Mouse (Mus musculus): ENCODE data around the gene Uggt2. TPM values are rescaled to one million over a fixed set of nuclear protein-coding genes. Genes with fewer than 3 reads are reported as not detected.
A peak's percentile ranks its signal among the peaks of the same experiment; 100 is the strongest.

Gene Uggt2
- polyA plus RNA-seq (2012; rRNA removed), result 43.0 and 46.6 TPM in 2 replicates

DNA sequence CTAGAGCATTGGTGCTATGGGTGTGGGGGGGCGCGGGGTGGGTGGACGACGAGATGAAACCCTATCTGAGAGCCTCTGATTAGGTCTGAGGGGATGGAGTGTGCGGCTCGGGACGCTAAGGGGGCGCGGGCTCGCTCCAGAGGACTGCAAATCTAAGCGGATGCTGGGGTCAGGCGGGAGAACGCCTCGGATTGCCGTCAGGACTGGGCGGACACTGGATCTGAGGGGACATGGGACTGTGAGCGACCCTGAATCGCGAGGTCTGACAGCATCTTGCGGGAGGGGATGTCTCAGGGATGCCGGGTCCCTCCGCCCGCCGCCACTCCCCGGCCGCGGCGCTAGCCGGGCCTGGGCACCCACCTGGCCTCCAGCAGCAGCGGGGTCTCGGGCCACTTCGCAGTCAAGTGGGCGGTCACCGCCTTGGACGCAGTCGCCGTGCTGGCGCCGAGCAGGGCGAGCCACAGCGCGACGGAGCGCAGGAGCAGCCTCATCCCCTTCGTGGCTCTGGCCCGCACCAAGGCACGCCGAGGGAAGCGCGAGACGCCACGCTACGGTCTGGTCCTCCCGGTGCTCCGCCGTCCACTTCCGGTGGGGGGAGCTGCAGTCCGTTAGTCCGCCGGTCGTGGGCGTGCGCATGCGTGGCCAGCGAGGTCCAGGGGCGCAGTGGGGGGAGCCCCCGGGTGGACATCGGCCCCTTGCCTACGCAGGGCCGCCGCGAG, at the start of gene Uggt2:
Gene Uggt2, minus strand, starts transcription at position 580 of the 719 bp plus-strand sequence.
- peak; percentile 61 to 86 for DNase-seq (ENCODE audit: extremely low spot score in 1 of 2, low spot score in 1 of 2)

DNA sequence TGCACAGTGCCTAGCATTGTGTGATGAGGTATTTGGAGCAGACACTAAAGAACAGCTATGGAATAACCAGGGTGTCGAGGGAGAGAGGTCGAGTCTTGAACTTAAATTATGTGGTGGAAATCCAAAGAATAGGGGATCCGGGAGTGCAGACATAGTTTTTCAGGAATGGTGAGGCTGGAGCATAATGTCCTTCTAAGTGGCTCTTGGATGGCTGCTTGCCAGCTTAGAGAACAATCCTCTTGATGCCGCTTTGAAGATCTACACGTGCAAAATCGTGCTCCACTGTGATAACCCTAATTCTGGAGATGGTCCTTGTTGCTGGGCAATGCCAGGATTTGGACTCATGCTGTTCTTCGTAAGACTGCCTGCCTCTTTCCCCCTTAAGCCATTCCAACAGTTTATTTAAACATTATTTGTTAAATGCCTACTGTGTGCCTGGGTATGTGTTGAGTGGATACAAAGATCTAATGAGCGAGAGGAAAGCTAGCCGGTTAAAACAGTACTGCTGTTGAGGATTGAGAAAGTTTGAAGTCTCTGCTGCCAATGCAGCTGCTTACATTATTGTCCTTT, 40.2 kb upstream of the Uggt2 start:
- DNase-seq (ENCODE audit: extremely low spot score in 1 of 2, low spot score in 1 of 2), result no peak

- no peak for DNase-seq (ENCODE audit: extremely low spot score in 1 of 2, low spot score in 1 of 2)
Observed at GRCm38 (mm10) chr14:119138786-119139100, 39.5 kb upstream of the Uggt2 start.

DNA sequence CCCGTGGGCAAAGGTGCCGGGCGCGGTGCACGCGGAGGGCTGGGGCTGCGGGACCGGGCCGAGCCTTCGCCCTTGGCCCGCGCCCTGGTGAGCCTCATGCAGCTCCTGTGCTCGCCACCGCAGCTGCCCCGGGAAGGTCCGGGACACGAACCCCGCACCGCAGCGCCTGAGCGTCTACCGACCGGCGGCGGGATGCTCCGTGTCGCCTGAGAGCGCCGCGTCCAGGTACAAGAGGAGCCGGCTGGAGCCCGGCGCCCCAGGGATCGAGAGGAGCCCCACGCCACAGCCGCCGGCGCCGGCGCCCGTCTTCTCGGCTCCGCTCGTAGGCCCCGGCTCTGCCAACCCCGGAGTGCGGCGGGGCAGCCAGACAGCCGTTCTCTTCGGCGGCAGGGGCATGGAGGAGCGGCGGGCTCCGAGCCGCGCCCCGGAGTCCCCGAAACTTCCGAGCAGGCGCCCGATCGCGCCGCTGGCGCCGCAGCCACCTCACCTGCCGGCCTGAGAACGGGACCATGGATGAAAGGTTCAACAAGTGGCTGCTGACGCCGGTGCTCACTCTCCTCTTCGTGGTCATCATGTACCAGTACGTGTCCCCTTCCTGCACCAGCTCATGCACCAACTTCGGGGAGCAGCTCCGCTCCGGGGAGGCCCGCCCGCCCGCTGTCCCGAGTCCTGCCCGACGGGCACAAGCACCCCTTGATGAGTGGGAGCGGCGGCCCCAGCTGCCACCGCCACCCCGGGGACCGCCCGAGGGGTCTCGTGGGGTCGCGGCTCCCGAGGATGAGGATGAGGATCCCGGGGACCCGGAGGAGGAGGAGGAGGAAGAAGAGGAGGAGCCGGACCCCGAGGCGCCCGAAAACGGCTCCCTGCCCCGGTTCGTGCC, 38.9 kb upstream of the Uggt2 start, which contains the start of gene Hs6st3:
Gene Hs6st3, plus strand, starts transcription at position 436 of the 880 bp plus-strand sequence.
- no peak for DNase-seq (ENCODE audit: extremely low spot score in 1 of 2, low spot score in 1 of 2)

DNA sequence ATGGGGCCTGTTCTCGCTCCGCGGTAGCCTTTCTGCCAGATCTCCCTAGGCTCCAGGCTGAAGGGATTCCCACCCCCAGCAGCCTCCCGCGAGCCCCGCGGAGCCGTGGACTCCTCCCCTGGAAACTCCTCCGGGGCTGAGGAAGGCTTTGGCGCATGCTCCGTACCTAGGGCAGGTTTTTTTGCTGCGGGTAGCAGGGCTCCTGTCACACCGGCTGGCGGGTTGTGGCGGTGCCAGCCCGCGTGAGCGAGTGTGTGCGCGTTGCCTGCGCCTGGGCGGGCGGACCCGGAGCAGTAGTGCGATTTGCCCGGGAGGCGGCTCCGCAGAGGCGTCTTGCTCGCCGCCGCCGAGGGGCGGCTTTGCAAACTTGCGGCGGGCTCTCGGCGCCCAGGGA, 38.3 kb upstream of the Uggt2 start:
- peak; percentile 81 to 93 for DNase-seq (ENCODE audit: extremely low spot score in 1 of 2, low spot score in 1 of 2)

DNA sequence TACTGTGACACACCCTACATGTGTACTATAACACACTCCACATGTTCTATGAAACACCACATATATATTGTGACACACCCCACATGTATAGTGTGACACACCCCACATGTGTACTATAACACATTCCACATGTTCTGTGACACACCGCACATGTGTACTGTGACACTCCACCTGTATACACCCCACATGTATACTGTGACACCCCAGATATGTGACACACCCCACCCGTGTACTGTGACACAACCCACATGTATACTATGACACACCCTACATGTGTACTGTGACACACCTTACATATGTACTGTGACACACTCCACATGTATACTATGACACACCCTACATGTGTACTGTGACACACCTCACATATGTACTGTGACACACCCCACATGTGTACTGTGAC, 28.1 kb upstream of the Uggt2 start:
- DNase-seq (ENCODE audit: extremely low spot score in 1 of 2, low spot score in 1 of 2), result no peak

DNA sequence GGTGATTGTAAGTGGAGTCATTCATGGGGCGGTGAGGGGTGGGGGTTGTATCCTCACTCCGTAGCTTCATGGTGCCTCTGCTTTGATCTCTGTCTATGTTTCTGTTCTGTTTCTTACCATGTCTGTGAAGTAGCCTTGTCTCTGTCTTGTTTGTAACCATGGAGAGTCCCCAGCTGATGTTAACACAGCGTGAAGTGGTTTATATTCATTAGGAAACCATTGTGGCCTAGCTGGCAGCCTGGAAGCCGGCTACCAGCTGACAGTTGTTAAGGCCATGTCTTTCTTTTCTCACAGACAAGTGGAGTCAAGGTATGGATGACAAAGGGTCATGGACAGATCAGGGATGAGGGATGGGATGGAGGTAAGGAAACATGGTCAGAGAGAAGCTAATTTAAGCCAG, 26.6 kb upstream of the Uggt2 start:
- no peak for DNase-seq (ENCODE audit: extremely low spot score in 1 of 2, low spot score in 1 of 2)

DNA sequence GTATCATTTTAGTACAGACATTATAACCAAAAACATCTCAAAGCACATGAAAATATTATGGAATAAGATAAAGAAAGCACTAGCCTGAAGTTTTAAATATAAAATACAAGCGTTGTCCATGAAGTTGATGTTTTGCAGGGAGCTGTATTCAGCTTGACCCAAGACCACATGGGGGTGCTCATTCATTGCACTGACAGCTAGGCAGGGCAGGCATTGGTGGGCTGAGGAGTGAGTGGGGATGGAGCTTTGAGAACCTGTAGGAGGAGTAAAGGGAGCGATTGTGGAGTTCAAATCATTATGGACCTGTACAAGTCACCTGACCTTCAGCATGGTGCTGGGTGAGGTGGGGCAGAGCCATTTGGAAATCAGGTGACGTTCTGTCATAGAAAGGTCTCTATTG, 24.8 kb upstream of the Uggt2 start:
- peak in 1 of 2 experiments; percentile 24 for DNase-seq (ENCODE audit: extremely low spot score in 1 of 2, low spot score in 1 of 2)

DNA sequence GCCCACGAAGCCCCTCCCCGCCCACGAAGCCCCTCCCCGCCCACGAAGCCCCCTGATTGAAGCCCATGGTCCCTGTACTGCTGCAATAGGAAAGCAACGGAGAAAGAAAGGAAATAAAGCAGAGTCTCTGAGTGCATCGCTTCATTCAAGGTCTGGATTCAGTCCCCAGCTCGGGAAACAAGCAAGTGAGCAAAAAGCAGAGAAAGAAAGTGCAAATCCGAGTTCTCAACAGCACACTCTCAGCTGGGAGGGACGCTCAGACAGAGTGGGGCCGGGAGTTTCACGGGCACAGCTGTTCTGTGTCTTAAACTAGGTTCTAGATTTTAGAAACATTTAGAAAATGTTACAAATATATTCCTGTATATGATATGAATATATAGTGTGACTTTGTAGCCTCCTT, 24.4 kb upstream of the Uggt2 start:
- DNase-seq (ENCODE audit: extremely low spot score in 1 of 2, low spot score in 1 of 2), result peak in 1 of 2 experiments; percentile 15

GRCm38 (mm10) chr14:119112558-119112957, 13.3 kb upstream of the Uggt2 start:
- DNase-seq (ENCODE audit: extremely low spot score in 1 of 2, low spot score in 1 of 2), result peak in 1 of 2 experiments; percentile 22

- no peak for DNase-seq (ENCODE audit: extremely low spot score in 1 of 2, low spot score in 1 of 2)
Observed at GRCm38 (mm10) chr14:119109776-119110218, 10.6 kb upstream of the Uggt2 start.

DNA sequence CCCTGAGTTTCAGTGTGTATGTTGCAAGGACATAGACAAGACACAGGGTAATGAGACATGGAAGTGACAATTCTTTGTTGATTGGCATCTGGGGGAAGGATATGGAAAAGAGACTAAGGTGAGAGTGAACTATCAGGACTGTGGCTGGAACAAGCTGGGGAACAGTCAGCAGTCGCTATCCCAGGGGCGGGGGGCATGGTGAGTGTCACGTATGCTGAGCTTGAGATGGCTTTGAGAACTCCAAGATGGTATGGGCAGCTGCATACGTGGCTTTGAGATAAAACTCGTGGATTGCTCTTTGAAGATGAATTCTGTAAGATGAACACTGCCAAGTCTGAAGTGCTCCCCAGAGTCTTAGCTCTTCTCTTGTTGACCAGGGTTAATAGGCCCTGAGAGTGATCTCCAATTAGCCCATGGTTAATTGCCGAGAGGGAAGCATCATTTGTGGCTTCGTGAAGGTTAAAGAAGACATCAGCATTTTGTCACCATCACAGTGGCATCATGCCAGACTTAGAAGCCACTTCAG, 9.6 kb upstream of the Uggt2 start:
- DNase-seq (ENCODE audit: extremely low spot score in 1 of 2, low spot score in 1 of 2), result no peak

DNA sequence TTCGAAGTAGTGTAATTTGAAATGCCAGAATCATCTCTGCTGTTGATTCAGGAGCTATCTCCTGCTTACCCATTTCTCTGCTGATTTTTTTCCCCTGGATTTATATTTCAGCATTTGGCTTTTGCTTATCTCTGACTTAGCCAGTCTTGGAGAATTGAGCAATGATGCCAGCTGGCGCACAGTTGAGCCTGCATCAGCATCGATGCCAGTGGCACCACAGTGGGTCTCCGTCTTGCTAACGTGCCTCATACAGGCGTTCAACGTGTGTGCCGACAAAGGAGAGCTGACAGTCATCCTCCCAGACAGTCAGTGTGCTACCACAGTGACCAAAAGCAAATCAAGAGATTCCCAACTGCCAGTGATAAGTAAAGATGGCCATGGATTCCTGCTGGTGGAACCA, 8.4 kb upstream of the Uggt2 start:
- DNase-seq (ENCODE audit: extremely low spot score in 1 of 2, low spot score in 1 of 2), result no peak

DNA sequence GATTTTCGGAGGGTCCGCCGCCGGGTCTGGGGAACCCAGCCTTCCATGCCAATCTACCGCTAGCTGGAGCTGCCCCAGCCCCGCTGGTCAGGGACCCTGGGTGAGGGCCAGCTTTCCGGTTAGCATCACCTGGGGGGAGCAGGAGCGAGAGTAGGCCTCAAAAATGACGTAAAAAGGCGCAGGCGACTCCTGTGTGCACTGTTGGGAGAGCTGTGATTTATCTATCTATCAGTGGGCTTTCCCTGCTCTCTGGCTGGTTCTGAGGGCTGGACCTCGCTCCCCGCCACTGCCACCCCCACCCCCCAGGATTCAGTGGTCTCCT, 301 bp upstream of the Uggt2 start:
- DNase-seq (ENCODE audit: extremely low spot score in 1 of 2, low spot score in 1 of 2), result no peak

DNA sequence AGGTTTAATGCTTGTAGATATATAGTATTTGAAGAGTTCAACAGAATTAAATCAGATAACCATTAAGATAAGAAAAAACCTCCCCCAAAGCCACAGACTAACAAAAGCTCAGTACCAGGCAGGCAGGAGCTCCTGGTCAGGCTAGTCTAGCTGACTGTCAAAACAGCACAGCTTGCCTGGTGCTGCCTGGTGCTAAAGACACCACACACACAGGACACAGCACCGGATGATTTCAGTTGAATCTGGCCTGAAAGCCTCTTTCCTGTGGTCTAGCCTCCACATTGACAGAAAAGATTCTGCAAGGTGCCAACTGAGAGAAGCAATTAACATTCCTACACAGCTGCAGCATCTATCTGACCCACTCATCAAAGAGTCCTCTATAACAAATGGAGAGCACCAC, 37.4 kb downstream of the Uggt2 start:
- no peak for DNase-seq (ENCODE audit: extremely low spot score in 1 of 2, low spot score in 1 of 2)

- DNase-seq (ENCODE audit: extremely low spot score in 1 of 2, low spot score in 1 of 2), result peak in 1 of 2 experiments; percentile 10
Observed at GRCm38 (mm10) chr14:119060682-119061081, 38.5 kb downstream of the Uggt2 start.

GRCm38 (mm10) chr14:119057014-119057413, 42.2 kb downstream of the Uggt2 start:
- DNase-seq (ENCODE audit: extremely low spot score in 1 of 2, low spot score in 1 of 2), result no peak

DNA sequence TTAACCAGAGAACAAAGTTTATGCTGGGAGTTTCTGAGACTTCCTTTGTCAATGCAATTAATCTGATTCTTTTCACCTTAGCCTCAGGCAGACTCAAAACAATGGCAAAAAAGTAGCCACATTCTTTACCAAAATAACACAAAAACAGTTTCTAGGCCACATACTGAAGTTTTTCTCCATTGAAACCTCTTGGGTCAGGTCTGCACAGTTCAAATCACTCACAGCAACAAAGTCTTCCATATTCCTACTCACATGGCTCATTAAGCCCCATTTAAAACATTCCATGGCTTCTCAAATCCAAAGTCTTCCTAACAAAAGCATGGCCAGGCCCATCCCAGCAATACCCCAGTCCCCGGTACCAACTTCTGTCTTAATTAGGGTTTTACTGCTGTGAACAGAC, 46.3 kb downstream of the Uggt2 start:
- DNase-seq (ENCODE audit: extremely low spot score in 1 of 2, low spot score in 1 of 2), result no peak

GRCm38 (mm10) chr14:119052361-119052760, 46.9 kb downstream of the Uggt2 start:
- DNase-seq (ENCODE audit: extremely low spot score in 1 of 2, low spot score in 1 of 2), result no peak

DNA sequence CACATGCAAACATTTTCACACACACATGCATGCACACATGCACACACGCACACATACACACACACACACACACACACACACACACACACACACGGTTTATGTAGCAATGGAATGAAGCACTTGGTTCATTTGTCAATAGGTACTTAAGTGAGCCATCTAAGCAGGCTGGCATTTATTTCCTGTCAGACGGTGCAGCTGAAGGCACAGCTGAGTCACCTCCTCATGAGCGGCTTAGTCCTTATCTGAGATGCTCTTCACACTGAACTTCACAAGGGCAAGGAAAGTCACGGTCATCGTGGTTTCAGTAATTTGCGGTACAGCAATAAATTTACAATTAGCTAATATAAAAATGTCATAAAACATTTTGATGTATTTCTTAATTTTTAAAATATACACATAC, 55.5 kb downstream of the Uggt2 start:
- no peak for DNase-seq (ENCODE audit: extremely low spot score in 1 of 2, low spot score in 1 of 2)

- DNase-seq (ENCODE audit: extremely low spot score in 1 of 2, low spot score in 1 of 2), result peak in 1 of 2 experiments; percentile 63
Observed at GRCm38 (mm10) chr14:119040253-119040652, 59.0 kb downstream of the Uggt2 start.
